Mouse (Mus musculus) kidney, adult 9 months (tissue): ENCODE data around the gene Map3k5.

Experiments
- DNase-seq: peaks from one replicate; pipeline ENCODE4 v3.0.0; 2022

Map3k5 gene

GRCm38 (mm10) chr10:20010018-20010417 lies 75.7 kb downstream of the Map3k5 start:
- no peak for DNase-seq

- no peak for DNase-seq
Measured at GRCm38 (mm10) chr10:20018406-20018805, 84.1 kb downstream of the Map3k5 start.

- DNase-seq, result no peak
Measured at GRCm38 (mm10) chr10:20018806-20019205, 84.5 kb downstream of the Map3k5 start.

GRCm38 (mm10) chr10:20021256-20021655 lies 87.0 kb downstream of the Map3k5 start:
- DNase-seq, result no peak

- DNase-seq, result no peak
Measured at GRCm38 (mm10) chr10:20021670-20022468, 87.6 kb downstream of the Map3k5 start.

GRCm38 (mm10) chr10:20022608-20023340 lies 88.5 kb downstream of the Map3k5 start:
- DNase-seq, result no peak

- no peak for DNase-seq
Measured at GRCm38 (mm10) chr10:20023524-20023923, 89.3 kb downstream of the Map3k5 start.

GRCm38 (mm10) chr10:20024891-20025290 lies 90.6 kb downstream of the Map3k5 start:
- no peak for DNase-seq

GRCm38 (mm10) chr10:20025781-20026520 lies 91.7 kb downstream of the Map3k5 start:
- no peak for DNase-seq

GRCm38 (mm10) chr10:20030703-20031102 lies 96.4 kb downstream of the Map3k5 start:
- DNase-seq, result no peak

- peak; percentile 96 for DNase-seq
Measured at GRCm38 (mm10) chr10:20031936-20032335, 97.7 kb downstream of the Map3k5 start.

GRCm38 (mm10) chr10:20036375-20036774 lies 102.1 kb downstream of the Map3k5 start:
- DNase-seq, result no peak

GRCm38 (mm10) chr10:20036846-20037245 lies 102.6 kb downstream of the Map3k5 start:
- no peak for DNase-seq

GRCm38 (mm10) chr10:20039531-20039930 lies 105.3 kb downstream of the Map3k5 start:
- DNase-seq, result no peak

- peak; percentile 89 for DNase-seq
Measured at GRCm38 (mm10) chr10:20040116-20040515, 105.8 kb downstream of the Map3k5 start.

- DNase-seq, result no peak
Measured at GRCm38 (mm10) chr10:20040677-20041076, 106.4 kb downstream of the Map3k5 start.

- no peak for DNase-seq
Measured at GRCm38 (mm10) chr10:20042081-20042480, 107.8 kb downstream of the Map3k5 start.

GRCm38 (mm10) chr10:20044051-20044450 lies 109.8 kb downstream of the Map3k5 start:
- DNase-seq, result no peak

- DNase-seq, result peak; percentile 98
Measured at GRCm38 (mm10) chr10:20045733-20046495, 111.6 kb downstream of the Map3k5 start.

GRCm38 (mm10) chr10:20056859-20057644 lies 122.8 kb downstream of the Map3k5 start:
- peak; percentile 88 for DNase-seq

GRCm38 (mm10) chr10:20058031-20058430 lies 123.8 kb downstream of the Map3k5 start:
- DNase-seq, result no peak

- DNase-seq, result no peak
Measured at GRCm38 (mm10) chr10:20058841-20059240, 124.6 kb downstream of the Map3k5 start.
